Mouse (Mus musculus): ENCODE data around the gene Faah.

Gene Faah

GRCm38 (mm10) chr4:116017902-116018746, at the start of gene Faah:
Gene Faah, minus strand, starts transcription at chr4:116017926.
- peak; percentile 5 for DNase-seq (ENCODE audit: low read depth, low spot score)
- Histone ChIP-seq H3K36me3 (ENCODE audit: control insufficient read depth, insufficient read depth, low read length, poor library complexity, severe bottlenecking) (no peaks in the 10 kb centered on the region), H3K27me3 (ENCODE audit: control insufficient read depth, insufficient read depth, low read length, poor library complexity, severe bottlenecking) (no peaks in the 10 kb centered on the region)

- DNase-seq (ENCODE audit: low read depth, low spot score), result no peak
- no peaks in the 10 kb centered on the region for H3K27me3 ChIP-seq (ENCODE audit: control insufficient read depth, insufficient read depth, low read length, poor library complexity, severe bottlenecking)
- H3K36me3 ChIP-seq (ENCODE audit: control insufficient read depth, insufficient read depth, low read length, poor library complexity, severe bottlenecking), result peaks cover 8% of the 10 kb centered on the region
Measured at GRCm38 (mm10) chr4:116063855-116064254, 46.1 kb upstream of the Faah start.

DNA sequence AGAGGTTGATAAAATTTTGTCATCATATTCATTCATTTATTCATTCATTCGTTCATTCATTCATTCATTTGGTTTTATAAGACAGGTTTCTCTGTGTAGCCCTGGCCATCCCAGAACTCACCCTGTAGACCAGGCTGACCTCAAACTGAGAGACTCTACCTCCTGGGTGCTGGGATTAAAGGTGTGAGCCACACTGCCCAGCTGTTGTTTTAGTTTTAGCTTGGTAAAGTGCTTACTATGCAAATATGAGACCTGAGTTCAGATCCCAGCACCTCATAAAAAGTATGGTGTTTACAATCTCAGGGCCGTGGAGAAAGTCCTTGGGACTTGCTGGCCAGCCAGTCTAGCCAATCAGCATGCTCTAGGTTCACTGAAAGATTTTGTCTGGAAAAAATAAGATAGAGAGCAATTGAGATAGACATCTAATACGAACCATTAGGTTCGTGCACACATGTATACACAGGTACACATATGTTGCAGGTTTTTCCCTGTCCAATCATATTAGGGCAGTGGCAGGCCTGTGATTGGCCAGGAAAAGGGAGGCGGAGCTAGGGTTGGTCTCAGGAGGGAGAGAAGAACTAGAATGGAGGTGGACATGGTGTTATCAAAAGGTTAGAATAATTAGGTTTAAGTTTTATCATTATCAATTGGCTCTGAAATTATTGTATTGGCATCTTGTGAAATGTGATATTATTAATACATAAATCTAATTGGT, 41.4 kb upstream of the Faah start:
- H3K27me3 ChIP-seq (ENCODE audit: control insufficient read depth, insufficient read depth, low read length, poor library complexity, severe bottlenecking), result no peaks in the 10 kb centered on the region
- DNase-seq (ENCODE audit: low read depth, low spot score), result no peak

DNA sequence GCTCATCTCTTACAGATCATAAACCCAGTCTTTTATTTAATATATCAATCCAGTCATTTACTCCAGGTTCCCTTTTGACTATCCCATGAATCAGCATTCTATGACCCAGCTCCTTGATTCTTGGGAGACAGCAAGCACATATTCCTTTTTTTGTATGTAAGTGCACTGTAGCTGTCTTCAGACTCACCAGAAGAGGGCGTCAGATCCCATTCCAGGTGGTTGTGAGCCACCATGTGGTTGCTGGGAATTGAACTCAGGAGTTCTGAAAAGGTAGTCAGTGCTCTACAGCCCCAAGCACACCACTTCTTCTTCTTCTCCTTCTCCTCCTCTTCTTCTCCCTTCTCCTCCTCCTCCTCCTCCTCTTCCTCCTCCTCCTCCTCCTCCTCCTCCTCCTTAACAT, 39.8 kb upstream of the Faah start:
- no peak for DNase-seq (ENCODE audit: low read depth, low spot score)
- no peaks in the 10 kb centered on the region for H3K36me3 ChIP-seq (ENCODE audit: control insufficient read depth, insufficient read depth, low read length, poor library complexity, severe bottlenecking)
- H3K27me3 ChIP-seq (ENCODE audit: control insufficient read depth, insufficient read depth, low read length, poor library complexity, severe bottlenecking), result no peaks in the 10 kb centered on the region

More for the DNA sequence above, 41.4 kb upstream of the Faah start:
- no peaks in the 10 kb centered on the region for H3K36me3 ChIP-seq (ENCODE audit: control insufficient read depth, insufficient read depth, low read length, poor library complexity, severe bottlenecking)

- Histone ChIP-seq H3K27me3 (ENCODE audit: control insufficient read depth, insufficient read depth, low read length, poor library complexity, severe bottlenecking) (no peaks in the 10 kb centered on the region), H3K36me3 (ENCODE audit: control insufficient read depth, insufficient read depth, low read length, poor library complexity, severe bottlenecking) (no peaks in the 10 kb centered on the region)
- peak; percentile 95 for DNase-seq (ENCODE audit: low read depth, low spot score)
Measured at GRCm38 (mm10) chr4:116053399-116053961, 35.8 kb upstream of the Faah start, which contains the start of gene Nsun4. Gene Nsun4, minus strand, starts transcription at chr4:116053876.

- H3K36me3 ChIP-seq (ENCODE audit: control insufficient read depth, insufficient read depth, low read length, poor library complexity, severe bottlenecking), result no peaks in the 10 kb centered on the region
- peak; percentile 67 for DNase-seq (ENCODE audit: low read depth, low spot score)
- H3K27me3 ChIP-seq (ENCODE audit: control insufficient read depth, insufficient read depth, low read length, poor library complexity, severe bottlenecking), result no peaks in the 10 kb centered on the region
Measured at GRCm38 (mm10) chr4:116052526-116053293, 35.0 kb upstream of the Faah start.

DNA sequence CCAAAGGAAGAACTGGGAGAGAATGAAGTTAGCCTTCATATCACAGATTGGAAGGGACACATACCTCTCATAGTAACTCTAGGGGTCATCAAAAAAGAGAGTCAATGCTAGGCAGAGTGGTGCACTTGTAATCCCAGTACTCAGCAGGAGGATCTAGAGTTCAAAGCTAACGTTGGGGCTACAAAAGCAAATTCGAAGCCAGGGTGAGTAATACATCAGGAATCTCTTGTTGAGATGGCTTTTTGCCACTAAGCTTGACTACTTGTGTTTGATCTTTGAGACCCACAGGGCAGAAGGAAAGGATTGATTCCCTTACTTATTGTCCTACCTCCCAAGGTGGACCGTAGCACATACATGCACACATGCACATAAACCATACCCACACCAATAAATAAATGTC, 31.5 kb upstream of the Faah start:
- Histone ChIP-seq H3K36me3 (ENCODE audit: control insufficient read depth, insufficient read depth, low read length, poor library complexity, severe bottlenecking) (0 out of 2 replicates have a peak, but pooled peaks cover 2% of the 10 kb centered on the region), H3K27me3 (ENCODE audit: control insufficient read depth, insufficient read depth, low read length, poor library complexity, severe bottlenecking) (no peaks in the 10 kb centered on the region)
- DNase-seq (ENCODE audit: low read depth, low spot score), result no peak

DNA sequence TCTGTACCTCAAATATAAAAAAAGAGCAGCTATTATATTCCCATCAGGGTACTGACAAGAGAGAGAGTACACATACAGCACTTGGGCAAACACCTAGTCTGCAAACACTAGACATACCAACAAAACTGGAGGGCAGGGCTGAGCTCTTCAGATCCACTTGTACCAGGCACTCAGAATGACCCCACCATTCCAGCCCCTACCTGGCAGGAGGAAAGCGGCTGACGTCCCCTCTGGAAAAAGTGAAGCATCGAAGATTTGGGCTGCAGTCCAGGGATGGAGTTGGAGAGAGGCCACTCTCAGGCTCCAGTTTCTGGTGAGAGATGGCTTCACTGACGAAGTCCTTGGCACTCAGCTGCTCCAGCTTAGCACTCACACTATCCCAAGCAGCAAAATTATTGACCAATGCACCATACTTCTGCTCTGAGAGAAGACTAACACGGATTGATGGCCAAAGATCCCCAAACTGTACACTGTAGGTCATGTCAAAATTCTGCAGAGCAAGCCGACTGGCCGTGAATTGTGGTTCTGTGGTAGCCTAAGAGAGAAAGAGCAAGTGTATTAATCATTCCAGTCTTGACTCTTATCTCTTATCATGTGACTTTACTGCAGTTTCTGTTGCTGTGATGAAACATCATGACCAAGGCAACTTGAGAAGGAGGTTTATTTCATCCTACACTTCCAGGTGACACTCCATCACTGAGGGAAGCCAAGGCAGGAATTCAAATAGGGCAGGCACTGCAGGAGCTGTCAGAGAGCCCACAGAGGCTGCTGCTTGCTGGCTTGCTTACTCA, 30.6 kb upstream of the Faah start:
- DNase-seq (ENCODE audit: low read depth, low spot score), result no peak
- Histone ChIP-seq H3K27me3 (ENCODE audit: control insufficient read depth, insufficient read depth, low read length, poor library complexity, severe bottlenecking) (no peaks in the 10 kb centered on the region), H3K36me3 (ENCODE audit: control insufficient read depth, insufficient read depth, low read length, poor library complexity, severe bottlenecking) (0 out of 2 replicates have a peak, but pooled peaks cover 2% of the 10 kb centered on the region)

DNA sequence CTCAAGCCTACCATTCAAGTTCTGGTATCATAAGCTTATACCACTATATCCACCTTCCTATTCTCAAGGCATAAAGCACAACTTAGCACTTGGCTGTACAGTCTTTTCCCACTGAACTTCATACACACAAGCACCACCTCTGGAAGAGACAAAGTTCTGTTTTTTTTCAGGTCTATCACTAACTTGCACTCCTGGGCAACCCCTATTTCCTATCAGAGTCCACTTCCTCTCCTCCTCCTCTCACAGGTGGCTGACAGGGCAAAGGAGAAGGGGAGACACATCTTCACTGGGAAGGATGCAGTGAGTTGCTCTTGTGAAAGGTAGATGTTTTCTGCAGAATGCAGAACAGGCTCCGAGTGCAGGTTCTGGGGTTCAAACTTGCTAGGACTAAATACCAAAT, 30.0 kb upstream of the Faah start:
- no peaks in the 10 kb centered on the region for H3K27me3 ChIP-seq (ENCODE audit: control insufficient read depth, insufficient read depth, low read length, poor library complexity, severe bottlenecking)
- no peak for DNase-seq (ENCODE audit: low read depth, low spot score)
- 0 out of 2 replicates have a peak, but pooled peaks cover 2% of the 10 kb centered on the region for H3K36me3 ChIP-seq (ENCODE audit: control insufficient read depth, insufficient read depth, low read length, poor library complexity, severe bottlenecking)

DNA sequence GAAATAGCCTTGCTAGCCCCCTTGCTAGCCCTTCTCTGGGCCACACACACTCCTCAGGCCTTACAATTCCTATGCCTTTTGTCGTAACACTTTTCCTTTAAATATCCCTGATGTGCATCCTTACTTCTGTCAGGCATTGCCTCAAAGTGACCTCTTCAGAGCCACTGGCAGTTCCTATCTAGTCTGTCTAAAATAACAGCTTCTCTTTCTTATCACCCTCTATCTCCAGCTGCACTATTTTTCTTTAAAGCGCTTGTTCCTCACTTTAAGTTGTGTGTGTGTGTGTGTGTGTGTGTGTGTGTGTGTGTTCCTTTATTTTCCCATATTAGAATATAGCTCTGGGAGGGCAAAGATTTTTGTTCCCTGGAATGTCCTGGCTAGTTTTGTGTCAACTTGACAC, 28.9 kb upstream of the Faah start:
- no peak for DNase-seq (ENCODE audit: low read depth, low spot score)
- peaks cover 6% of the 10 kb centered on the region; the same call in 1 of the 2 replicates for H3K36me3 ChIP-seq (ENCODE audit: control insufficient read depth, insufficient read depth, low read length, poor library complexity, severe bottlenecking)
- H3K27me3 ChIP-seq (ENCODE audit: control insufficient read depth, insufficient read depth, low read length, poor library complexity, severe bottlenecking), result no peaks in the 10 kb centered on the region

DNA sequence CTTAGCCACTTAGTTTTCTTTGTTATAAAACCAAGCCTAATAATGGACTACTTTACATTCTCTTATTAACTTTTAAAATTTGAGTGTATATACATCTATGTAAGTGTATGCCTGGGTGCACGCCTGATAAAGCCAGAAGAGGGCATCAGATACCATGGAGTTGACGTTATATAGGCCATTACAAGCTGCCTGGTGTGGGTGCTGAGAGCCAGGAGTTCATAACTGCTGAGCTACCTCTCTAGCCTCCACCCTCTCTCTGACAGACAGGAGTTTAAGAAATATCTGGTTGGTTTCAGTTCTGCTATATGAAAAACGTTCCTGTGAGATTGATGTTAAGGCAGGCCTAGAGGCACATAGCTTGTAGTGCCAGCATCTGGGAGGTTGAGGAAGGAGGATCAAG, 24.5 kb upstream of the Faah start:
- peak; percentile 36 for DNase-seq (ENCODE audit: low read depth, low spot score)
- peaks cover 12% of the 10 kb centered on the region; the same call in 1 of the 2 replicates for H3K36me3 ChIP-seq (ENCODE audit: control insufficient read depth, insufficient read depth, low read length, poor library complexity, severe bottlenecking)
- no peaks in the 10 kb centered on the region for H3K27me3 ChIP-seq (ENCODE audit: control insufficient read depth, insufficient read depth, low read length, poor library complexity, severe bottlenecking)

- Histone ChIP-seq H3K36me3 (ENCODE audit: control insufficient read depth, insufficient read depth, low read length, poor library complexity, severe bottlenecking) (peaks cover 13% of the 10 kb centered on the region), H3K27me3 (ENCODE audit: control insufficient read depth, insufficient read depth, low read length, poor library complexity, severe bottlenecking) (no peaks in the 10 kb centered on the region)
- no peak for DNase-seq (ENCODE audit: low read depth, low spot score)
Measured at GRCm38 (mm10) chr4:116040466-116040865, 22.7 kb upstream of the Faah start.

DNA sequence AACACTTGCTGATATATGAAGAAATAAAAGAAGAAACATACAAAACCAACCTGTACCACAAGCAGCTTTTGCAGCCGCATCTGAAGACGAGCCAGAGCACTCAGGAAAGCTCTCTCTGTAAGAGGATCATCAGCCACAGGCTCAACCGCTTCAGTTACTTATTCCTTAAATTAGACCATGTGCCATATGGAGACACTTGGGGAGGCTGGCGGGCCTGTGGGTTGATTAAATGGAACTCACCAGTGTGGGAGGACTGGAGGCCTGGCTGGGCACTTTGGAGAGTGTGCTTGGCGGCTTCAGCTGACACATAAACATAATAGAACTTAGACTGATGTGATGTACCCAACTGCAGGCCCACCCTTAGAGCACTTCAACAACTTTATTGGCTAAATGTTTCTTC, 15.6 kb upstream of the Faah start:
- Histone ChIP-seq H3K36me3 (ENCODE audit: control insufficient read depth, insufficient read depth, low read length, poor library complexity, severe bottlenecking) (peaks cover 19% of the 10 kb centered on the region), H3K27me3 (ENCODE audit: control insufficient read depth, insufficient read depth, low read length, poor library complexity, severe bottlenecking) (no peaks in the 10 kb centered on the region)
- no peak for DNase-seq (ENCODE audit: low read depth, low spot score)

DNA sequence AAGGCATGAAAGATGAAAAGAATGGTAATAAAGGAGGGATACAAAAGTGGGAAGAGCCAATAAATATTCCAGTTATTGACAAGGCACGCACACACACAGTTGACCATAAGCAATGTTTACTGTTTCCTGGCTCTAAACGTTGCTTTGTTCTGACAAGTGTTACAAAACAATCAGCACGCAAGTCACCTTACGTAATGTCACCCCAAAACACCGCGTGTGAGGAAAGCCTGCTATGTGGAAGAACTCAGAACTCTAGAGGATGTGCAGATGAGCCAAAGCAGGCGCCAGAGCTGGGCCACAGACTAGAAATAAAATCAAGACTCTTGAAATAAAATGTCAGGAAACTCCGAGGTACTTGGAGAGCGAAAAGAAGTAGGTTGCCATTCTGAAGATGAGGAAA, 15.2 kb upstream of the Faah start:
- no peaks in the 10 kb centered on the region for H3K27me3 ChIP-seq (ENCODE audit: control insufficient read depth, insufficient read depth, low read length, poor library complexity, severe bottlenecking)
- H3K36me3 ChIP-seq (ENCODE audit: control insufficient read depth, insufficient read depth, low read length, poor library complexity, severe bottlenecking), result peaks cover 19% of the 10 kb centered on the region

More for the DNA sequence above, 15.2 kb upstream of the Faah start:
- DNase-seq (ENCODE audit: low read depth, low spot score), result no peak
